Mouse (Mus musculus): ENCODE results near the gene Olfr1342. TPM values are rescaled to one million over a fixed set of nuclear protein-coding genes. Genes with fewer than 3 reads are reported as not detected.

Olfr1342 gene
- total and polyA plus RNA-seq, 2 experiments = not detected

DNA sequence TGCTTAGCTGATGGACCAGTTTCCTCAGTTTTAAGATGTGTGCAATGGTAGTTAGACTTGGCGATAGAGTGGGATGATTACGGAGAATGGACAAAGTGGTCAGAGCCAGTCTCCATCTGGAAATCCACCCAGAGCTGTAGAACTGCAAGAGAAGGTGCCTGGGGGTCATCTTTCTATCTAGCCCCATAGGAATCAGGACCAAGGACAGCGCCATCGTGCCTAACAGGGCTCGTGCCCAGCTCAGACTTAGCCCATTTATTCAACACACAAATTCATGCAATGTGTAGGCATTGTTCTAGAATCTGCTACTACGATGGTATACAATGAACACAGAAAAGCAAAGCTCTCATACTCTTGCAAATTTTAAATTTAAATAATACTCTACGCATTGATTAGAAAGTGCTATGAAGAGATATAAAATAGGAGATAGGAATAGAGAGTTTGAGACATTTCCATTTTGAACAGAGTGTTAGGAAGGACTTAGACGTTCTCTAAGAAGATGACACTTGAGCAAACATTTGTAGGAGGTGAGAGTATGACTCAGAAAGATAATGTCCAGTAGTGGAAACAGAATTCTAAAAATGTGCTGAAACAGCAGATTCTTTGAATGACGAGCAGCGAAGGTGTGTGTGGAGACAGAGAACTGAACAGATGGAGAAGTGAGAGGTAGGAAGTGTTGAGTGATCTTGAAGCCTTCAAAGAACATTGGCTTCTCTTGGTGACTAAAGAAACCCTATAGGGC, 29.4 kb upstream of the Olfr1342 start:
- WGBS = 55% methylated on average over 10 of the region's 10 CpGs

DNA sequence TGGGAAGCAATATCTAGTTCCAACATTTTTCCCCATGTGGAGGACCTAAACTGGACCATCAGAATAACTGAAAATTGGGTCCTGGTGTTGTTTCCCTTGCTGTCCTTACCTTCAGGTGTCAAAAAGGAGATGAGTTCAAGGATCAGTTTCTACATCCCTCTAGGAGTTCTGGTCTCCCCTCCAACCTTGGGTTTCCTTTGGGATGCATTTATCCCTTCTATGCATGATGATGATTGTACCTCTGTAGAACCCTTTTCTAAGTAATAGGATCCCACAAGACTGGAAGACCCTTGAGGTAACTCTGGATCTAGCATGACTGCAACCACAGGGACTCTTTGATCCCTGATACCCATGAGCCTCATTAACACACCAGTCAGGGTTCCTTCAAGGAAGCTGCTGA, 27.3 kb upstream of the Olfr1342 start, which contains the start of gene Olfr1340:
Olfr1340 (plus strand) TSS at position 301 of the 400 bp plus-strand sequence.
- H3K27ac ChIP-seq (replicated peaks; ENCODE audit: insufficient read depth, low read depth, low read length) = no peak within 1 kb of the TSS
- H3K27me3 ChIP-seq (ENCODE audit: control insufficient read depth, insufficient read depth, low read length) = no peaks in the 10 kb centered on the region
- no peaks in the 10 kb centered on the region for H3K79me2 ChIP-seq (ENCODE audit: control insufficient read depth, insufficient read depth, low read length)
- no peaks in the 10 kb centered on the region for H3K36me3 ChIP-seq (ENCODE audit: control insufficient read depth, insufficient read depth, low read length)
- H3K9ac ChIP-seq (ENCODE audit: low read depth, low read length) = no peak within 1 kb of the TSS
- no peak within 1 kb of the TSS for H3K4me3 ChIP-seq (ENCODE audit: insufficient read depth, low read depth, low read length)
- no peak for TF ChIP-seq POLR2A (IDR thresholded peaks at IDR 0.05; ENCODE audit: extremely low read depth, insufficient read depth, low read length)
- TF ChIP-seq CTCF (IDR thresholded peaks at IDR 0.05; ENCODE audit: low read depth, low read length) = no peak
- no peaks in the 10 kb centered on the region for H3K4me1 ChIP-seq (ENCODE audit: control insufficient read depth, insufficient read depth, low read length)
- DNase-seq (ENCODE audit: extremely low read depth, low read depth, low spot score) = no peak

More for the DNA sequence above, 29.4 kb upstream of the Olfr1342 start:
- Histone ChIP-seq H3K79me2 (ENCODE audit: control insufficient read depth, insufficient read depth, low read length) (no peaks in the 10 kb centered on the region), H3K27me3 (ENCODE audit: control insufficient read depth, insufficient read depth, low read length) (no peaks in the 10 kb centered on the region), H3K4me1 (ENCODE audit: control insufficient read depth, insufficient read depth, low read length) (no peaks in the 10 kb centered on the region), H3K9ac (ENCODE audit: low read depth, low read length) (no peak overlapping the region), H3K27ac (replicated peaks; ENCODE audit: insufficient read depth, low read depth, low read length) (no peak overlapping the region), H3K36me3 (ENCODE audit: control insufficient read depth, insufficient read depth, low read length) (no peaks in the 10 kb centered on the region), H3K4me3 (ENCODE audit: insufficient read depth, low read depth, low read length) (no peak overlapping the region)
- DNase-seq (ENCODE audit: extremely low read depth, low read depth, low spot score) = no peak
- TF ChIP-seq CTCF (IDR thresholded peaks at IDR 0.05; ENCODE audit: low read depth, low read length) (no peak), POLR2A (IDR thresholded peaks at IDR 0.05; ENCODE audit: extremely low read depth, insufficient read depth, low read length) (no peak)

DNA sequence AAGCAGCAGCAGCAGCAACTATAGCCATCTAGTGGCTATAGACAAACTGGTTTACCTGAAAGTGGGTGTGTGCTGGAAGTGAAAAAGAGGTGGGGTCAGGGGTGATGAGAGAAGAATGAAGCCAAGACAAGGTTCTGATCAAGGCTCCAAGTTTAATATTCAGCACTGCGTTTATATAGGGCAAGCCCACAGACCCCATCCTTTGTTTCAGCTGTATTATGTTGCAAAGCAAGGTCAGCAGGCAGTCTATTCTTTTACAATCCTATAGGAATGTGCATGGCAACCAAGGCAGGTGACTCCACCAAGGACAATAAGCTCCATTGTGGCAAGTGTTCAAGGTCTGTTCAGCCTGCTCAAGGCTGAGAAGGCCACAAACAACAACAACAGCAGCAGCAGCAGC, 19.1 kb upstream of the Olfr1342 start:
- TF ChIP-seq CTCF (IDR thresholded peaks at IDR 0.05; ENCODE audit: low read depth, low read length) (no peak), POLR2A (IDR thresholded peaks at IDR 0.05; ENCODE audit: extremely low read depth, insufficient read depth, low read length) (no peak)
- H3K27me3 ChIP-seq (ENCODE audit: control insufficient read depth, insufficient read depth, low read length) = no peaks in the 10 kb centered on the region; the same call in 1 of the 2 replicates
- H3K4me1 ChIP-seq (ENCODE audit: control insufficient read depth, insufficient read depth, low read length) = no peaks in the 10 kb centered on the region
- H3K9ac ChIP-seq (ENCODE audit: low read depth, low read length) = no peak overlapping the region
- no peaks in the 10 kb centered on the region for H3K36me3 ChIP-seq (ENCODE audit: control insufficient read depth, insufficient read depth, low read length)
- H3K79me2 ChIP-seq (ENCODE audit: control insufficient read depth, insufficient read depth, low read length) = no peaks in the 10 kb centered on the region
- 77% methylated on average over 1 of the region's 1 CpGs for WGBS
- no peak for DNase-seq (ENCODE audit: extremely low read depth, low read depth, low spot score)
- no peak overlapping the region for H3K27ac ChIP-seq (replicated peaks; ENCODE audit: insufficient read depth, low read depth, low read length)
- H3K4me3 ChIP-seq (ENCODE audit: insufficient read depth, low read depth, low read length) = no peak overlapping the region

DNA sequence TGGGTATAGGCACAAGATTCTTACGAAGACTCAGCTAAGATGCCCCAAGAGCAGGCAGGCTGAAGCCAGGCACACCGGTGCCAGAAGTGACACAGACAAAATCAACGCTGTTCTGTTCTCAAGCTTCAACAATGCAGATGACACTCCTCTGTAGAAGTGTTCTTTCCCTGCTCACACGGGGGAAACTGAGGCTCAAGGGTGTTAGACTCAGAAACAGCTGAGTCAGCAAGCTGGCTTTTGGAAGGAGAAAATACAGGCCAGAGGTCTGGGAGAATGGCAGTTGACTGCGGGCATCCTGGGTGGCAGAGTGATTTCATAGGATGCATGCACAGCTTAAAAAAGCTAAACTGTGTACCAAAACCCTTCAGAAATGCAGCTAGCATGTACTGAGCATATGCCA, 15.5 kb upstream of the Olfr1342 start:
- WGBS = 76% methylated on average over 5 of the region's 5 CpGs
- Histone ChIP-seq H3K9ac (ENCODE audit: low read depth, low read length) (no peak overlapping the region), H3K4me1 (ENCODE audit: control insufficient read depth, insufficient read depth, low read length) (no peaks in the 10 kb centered on the region), H3K27me3 (ENCODE audit: control insufficient read depth, insufficient read depth, low read length) (no peaks in the 10 kb centered on the region; the same call in 1 of the 2 replicates), H3K36me3 (ENCODE audit: control insufficient read depth, insufficient read depth, low read length) (no peaks in the 10 kb centered on the region), H3K79me2 (ENCODE audit: control insufficient read depth, insufficient read depth, low read length) (no peaks in the 10 kb centered on the region), H3K27ac (replicated peaks; ENCODE audit: insufficient read depth, low read depth, low read length) (no peak overlapping the region), H3K4me3 (ENCODE audit: insufficient read depth, low read depth, low read length) (no peak overlapping the region)
- DNase-seq (ENCODE audit: extremely low read depth, low read depth, low spot score) = no peak
- TF ChIP-seq CTCF (IDR thresholded peaks at IDR 0.05; ENCODE audit: low read depth, low read length) = no peak
- no peak for TF ChIP-seq POLR2A (IDR thresholded peaks at IDR 0.05; ENCODE audit: extremely low read depth, insufficient read depth, low read length)

DNA sequence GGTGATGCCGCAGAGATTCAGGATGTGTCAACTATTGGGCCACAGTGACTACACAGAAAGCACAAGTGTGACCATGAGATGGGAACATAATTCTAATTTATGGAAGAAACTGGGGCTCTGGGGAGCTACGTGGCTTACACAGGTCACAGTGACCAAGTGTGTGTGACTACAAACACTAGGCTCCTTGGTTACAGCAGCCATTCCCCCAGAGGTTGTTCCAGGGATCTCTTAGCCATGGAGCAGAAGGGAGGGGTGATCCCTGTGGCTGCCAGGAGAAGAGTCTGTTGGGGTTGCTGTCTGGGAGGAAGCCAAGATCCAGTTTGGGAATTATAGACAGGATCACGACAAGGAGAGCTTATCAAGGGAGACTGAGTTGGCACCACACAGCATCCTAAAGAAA, 10.7 kb upstream of the Olfr1342 start, which contains the start of gene Olfr1341:
Olfr1341 (plus strand) TSS at position 301 of the 400 bp plus-strand sequence.
- TF ChIP-seq POLR2A (IDR thresholded peaks at IDR 0.05; ENCODE audit: extremely low read depth, insufficient read depth, low read length) (no peak), CTCF (IDR thresholded peaks at IDR 0.05; ENCODE audit: low read depth, low read length) (no peak)
- Histone ChIP-seq H3K27ac (replicated peaks; ENCODE audit: insufficient read depth, low read depth, low read length) (no peak within 1 kb of the TSS), H3K27me3 (ENCODE audit: control insufficient read depth, insufficient read depth, low read length) (no peaks in the 10 kb centered on the region), H3K4me1 (ENCODE audit: control insufficient read depth, insufficient read depth, low read length) (no peaks in the 10 kb centered on the region), H3K79me2 (ENCODE audit: control insufficient read depth, insufficient read depth, low read length) (no peaks in the 10 kb centered on the region), H3K9ac (ENCODE audit: low read depth, low read length) (no peak within 1 kb of the TSS), H3K36me3 (ENCODE audit: control insufficient read depth, insufficient read depth, low read length) (no peaks in the 10 kb centered on the region), H3K4me3 (ENCODE audit: insufficient read depth, low read depth, low read length) (no peak within 1 kb of the TSS)
- WGBS = 74% methylated on average over 3 of the region's 3 CpGs
- no peak for DNase-seq (ENCODE audit: extremely low read depth, low read depth, low spot score)

DNA sequence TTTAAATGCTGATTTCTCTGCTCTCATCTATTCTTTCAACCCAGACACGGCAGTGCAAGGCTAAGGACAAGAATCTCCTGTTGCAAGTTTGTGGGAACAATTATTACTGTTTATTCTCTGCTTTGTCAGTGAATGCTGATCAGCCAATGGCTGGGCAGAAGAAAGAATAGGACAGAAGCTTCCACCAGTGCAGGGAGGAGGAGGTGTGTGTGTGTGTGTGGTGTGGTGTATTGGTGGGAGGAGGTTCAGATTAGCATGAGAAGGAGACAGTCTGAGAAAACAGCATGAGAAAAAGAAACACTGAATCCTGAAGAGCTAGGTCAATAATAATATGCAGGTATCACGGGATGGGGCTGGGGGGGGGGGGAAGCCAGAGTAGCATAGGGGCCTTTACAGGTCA, 1.3 kb upstream of the Olfr1342 start:
- WGBS = 59% methylated on average over 2 of the region's 2 CpGs
- no peak for DNase-seq (ENCODE audit: extremely low read depth, low read depth, low spot score)
- Histone ChIP-seq H3K27me3 (ENCODE audit: control insufficient read depth, insufficient read depth, low read length) (no peaks in the 10 kb centered on the region; the same call in none of the 2 replicates), H3K9ac (ENCODE audit: low read depth, low read length) (no peak overlapping the region), H3K4me3 (ENCODE audit: insufficient read depth, low read depth, low read length) (no peak overlapping the region), H3K36me3 (ENCODE audit: control insufficient read depth, insufficient read depth, low read length) (no peaks in the 10 kb centered on the region), H3K27ac (replicated peaks; ENCODE audit: insufficient read depth, low read depth, low read length) (no peak overlapping the region), H3K4me1 (ENCODE audit: control insufficient read depth, insufficient read depth, low read length) (no peaks in the 10 kb centered on the region), H3K79me2 (ENCODE audit: control insufficient read depth, insufficient read depth, low read length) (no peaks in the 10 kb centered on the region)
- TF ChIP-seq CTCF (IDR thresholded peaks at IDR 0.05; ENCODE audit: low read depth, low read length) = no peak
- TF ChIP-seq POLR2A (IDR thresholded peaks at IDR 0.05; ENCODE audit: extremely low read depth, insufficient read depth, low read length) = no peak
